Mouse (Mus musculus) neural tube, embryonic 12.5 days (tissue): ENCODE data around the gene Abcc1. TPM values are rescaled to one million over a fixed set of nuclear protein-coding genes. Genes with fewer than 3 reads are reported as not detected.

Experiments
- ATAC-seq: fragments of 200-750 bp; cut with Nextera tagmentation; 2 replicates; pipeline ENCODE4 v1.8.0; 2017; ENCODE audit warnings: low read depth, mild to moderate bottlenecking, moderate TSS enrichment, moderate library complexity; ENCODE audit not compliant: low FRiP score
- H3K27ac ChIP-seq: fragments of 300-500 bp; sonication (generic); 2 replicates; pipeline ENCODE4 v1.5.1; 2016
- H3K27me3 ChIP-seq: fragments of 300-500 bp; sonication (generic); replicated peaks from 2 replicates; pipeline ENCODE4 v1.6.1; 2016; ENCODE audit warnings: mild to moderate bottlenecking
- H3K36me3 ChIP-seq: fragments of 300-500 bp; sonication (generic); 2 replicates; pipeline ENCODE4 v1.6.1; 2016; ENCODE audit warnings: mild to moderate bottlenecking
- H3K4me1 ChIP-seq: fragments of 300-500 bp; sonication (generic); 2 replicates; pipeline ENCODE4 v1.6.1; 2016
- H3K4me2 ChIP-seq: fragments of 300-500 bp; sonication (generic); replicated peaks from 2 replicates; pipeline ENCODE4 v1.6.1; 2016; ENCODE audit warnings: mild to moderate bottlenecking
- H3K4me3 ChIP-seq: fragments of 300-500 bp; sonication (generic); 2 replicates; pipeline ENCODE4 v1.5.1; 2016
- H3K9ac ChIP-seq: fragments of 300-500 bp; sonication (generic); 2 replicates; pipeline ENCODE4 v1.6.1; 2016; ENCODE audit warnings: mild to moderate bottlenecking
- H3K9me3 ChIP-seq: fragments of 300-500 bp; sonication (generic); 2 replicates; pipeline ENCODE4 v1.6.1; 2016; ENCODE audit warnings: mild to moderate bottlenecking
- WGBS: fragments of 180-500 bp; shearing (Covaris S2); methylation state at CpG from one replicate; pipeline ENCODE4 v1.1.7; 2016; 5-methylcytosine and 5-hydroxymethylcytosine counted together
- polyA plus RNA-seq: library from polyadenylated mRNA; unstranded; fragments of >200 nt; fragmentation: Nextera tagmentation; extraction: Ambion mirVana; gene quantifications from 2 replicates; pipeline ENCODE4 v1.2.1, GENCODE M21; 2016

The Abcc1 gene
- polyA plus RNA-seq, 1 experiment from 2014 or later: 7.5 TPM

- Histone ChIP-seq H3K4me1 (peaks cover 12% of the 10 kb centered on the region), H3K27ac (no peak overlapping the region), H3K36me3 (no peaks in the 10 kb centered on the region), H3K4me3 (peak overlapping the region; percentile 78), H3K9me3 (no peaks in the 10 kb centered on the region), H3K27me3 (no peaks in the 10 kb centered on the region), H3K9ac (peak overlapping the region; percentile 70), H3K4me2 (peak overlapping the region; percentile 89)
- peak; percentile 48 for ATAC-seq
- WGBS: 4% methylated on average over 7 of the region's 7 CpGs
Observed at GRCm38 (mm10) chr16:14360931-14361330, 427 bp upstream of the Abcc1 start.

- Histone ChIP-seq H3K27ac (no peak overlapping the region), H3K9ac (peak overlapping the region; percentile 70), H3K4me1 (peaks cover 12% of the 10 kb centered on the region), H3K4me3 (peak overlapping the region; percentile 78), H3K36me3 (no peaks in the 10 kb centered on the region), H3K4me2 (peak overlapping the region; percentile 89), H3K9me3 (no peaks in the 10 kb centered on the region), H3K27me3 (no peaks in the 10 kb centered on the region)
- 33% methylated on average over 7 of the region's 7 CpGs for WGBS
- ATAC-seq: no peak
Observed at GRCm38 (mm10) chr16:14362099-14362820, 902 bp downstream of the Abcc1 start.

DNA sequence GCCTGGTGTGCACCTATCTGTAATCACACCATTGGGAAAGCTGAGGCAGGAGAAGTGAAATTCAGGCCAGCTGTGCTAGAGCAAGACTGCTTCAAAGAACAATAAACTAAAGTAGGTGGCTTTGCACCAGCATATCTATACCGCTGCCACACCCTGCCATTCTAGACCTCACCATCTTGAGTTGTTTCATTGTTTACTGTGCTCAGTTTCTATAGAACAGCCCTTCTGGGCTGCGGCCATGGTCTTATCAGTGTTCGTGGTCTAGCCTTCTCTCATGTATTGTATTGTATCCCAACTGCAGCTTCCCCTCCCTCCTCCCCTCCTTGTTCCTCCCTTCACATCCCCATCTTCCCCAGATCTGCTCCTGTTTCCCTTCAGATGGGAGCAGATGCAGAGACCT lies 2.1 kb downstream of the Abcc1 start:
- H3K4me1 ChIP-seq: peaks cover 12% of the 10 kb centered on the region
- 97% methylated on average over 3 of the region's 3 CpGs for WGBS
- no peak for ATAC-seq

DNA sequence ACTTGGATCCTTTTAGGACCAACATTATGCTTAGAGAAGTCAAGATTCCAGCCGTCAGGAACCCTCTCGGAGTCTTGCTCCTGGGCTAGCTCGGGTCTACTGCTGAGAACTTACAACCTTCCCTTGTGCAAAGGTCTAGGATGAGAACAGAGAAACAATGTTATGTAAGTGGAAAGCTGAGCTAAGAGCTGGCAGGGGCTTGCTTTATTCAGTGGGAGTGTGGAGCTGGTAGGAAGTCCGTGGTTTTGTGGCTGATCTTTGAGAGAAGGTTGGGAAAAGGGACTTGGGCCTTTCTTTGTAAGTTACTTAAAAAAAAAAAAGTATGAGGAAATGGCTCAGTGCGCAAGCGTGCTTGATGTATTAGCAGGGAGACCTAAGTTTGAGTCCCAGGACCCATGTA lies 2.7 kb downstream of the Abcc1 start:
- Histone ChIP-seq H3K4me3 (no peak overlapping the region), H3K4me2 (no peak overlapping the region), H3K9me3 (no peaks in the 10 kb centered on the region), H3K4me1 (peaks cover 12% of the 10 kb centered on the region), H3K27me3 (no peaks in the 10 kb centered on the region), H3K27ac (no peak overlapping the region), H3K36me3 (no peaks in the 10 kb centered on the region), H3K9ac (no peak overlapping the region)
- WGBS: 95% methylated on average over 6 of the region's 6 CpGs
- no peak for ATAC-seq

More for the DNA sequence above, 2.1 kb downstream of the Abcc1 start:
- Histone ChIP-seq H3K36me3 (no peaks in the 10 kb centered on the region), H3K4me3 (no peak overlapping the region), H3K9ac (no peak overlapping the region), H3K9me3 (no peaks in the 10 kb centered on the region), H3K4me2 (no peak overlapping the region), H3K27ac (no peak overlapping the region), H3K27me3 (no peaks in the 10 kb centered on the region)

- Histone ChIP-seq H3K36me3 (no peaks in the 10 kb centered on the region), H3K4me3 (no peak overlapping the region), H3K9me3 (no peaks in the 10 kb centered on the region), H3K27me3 (no peaks in the 10 kb centered on the region), H3K4me2 (no peak overlapping the region), H3K9ac (no peak overlapping the region), H3K27ac (no peak overlapping the region), H3K4me1 (peaks cover 12% of the 10 kb centered on the region)
- no peak for ATAC-seq
- 76% methylated on average over 4 of the region's 4 CpGs for WGBS
Observed at GRCm38 (mm10) chr16:14365457-14365856, 4.1 kb downstream of the Abcc1 start.

- WGBS: 93% methylated on average over 1 of the region's 1 CpGs
- Histone ChIP-seq H3K9me3 (no peaks in the 10 kb centered on the region), H3K27me3 (no peaks in the 10 kb centered on the region), H3K4me3 (no peak overlapping the region), H3K27ac (no peak overlapping the region), H3K9ac (no peak overlapping the region), H3K4me2 (no peak overlapping the region), H3K36me3 (no peaks in the 10 kb centered on the region), H3K4me1 (peaks cover 9% of the 10 kb centered on the region)
- ATAC-seq: no peak
Observed at GRCm38 (mm10) chr16:14366017-14366416, 4.7 kb downstream of the Abcc1 start.

DNA sequence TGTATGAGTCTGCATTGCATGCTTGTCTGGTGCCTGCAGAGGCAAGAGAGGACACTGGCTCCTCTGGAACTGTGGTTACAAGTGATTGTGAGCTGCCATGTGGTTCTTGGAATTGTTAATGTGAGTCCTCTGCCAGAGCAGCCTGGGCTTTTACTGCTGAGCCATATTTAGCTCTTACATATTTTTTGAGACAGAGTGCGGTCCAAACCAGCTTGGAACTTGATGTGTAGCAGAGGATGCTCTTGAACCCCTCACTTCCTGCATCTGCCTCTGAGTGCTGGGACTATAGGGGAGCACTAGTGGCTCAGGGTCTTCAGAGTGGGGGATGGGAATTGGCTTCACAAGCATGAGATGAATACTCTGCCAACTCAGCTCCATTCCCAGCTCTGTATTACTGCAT lies 10.0 kb downstream of the Abcc1 start:
- Histone ChIP-seq H3K4me2 (no peak overlapping the region), H3K4me1 (0 out of 2 replicates have a peak, but pooled peaks cover 2% of the 10 kb centered on the region), H3K36me3 (no peaks in the 10 kb centered on the region), H3K4me3 (no peak overlapping the region), H3K9ac (no peak overlapping the region), H3K27me3 (no peaks in the 10 kb centered on the region), H3K27ac (no peak overlapping the region), H3K9me3 (no peaks in the 10 kb centered on the region)
- WGBS: 90% methylated on average over 1 of the region's 1 CpGs
- ATAC-seq: no peak

GRCm38 (mm10) chr16:14372382-14372781 lies 11.0 kb downstream of the Abcc1 start:
- H3K4me1 ChIP-seq: 0 out of 2 replicates have a peak, but pooled peaks cover 2% of the 10 kb centered on the region
- no peak overlapping the region for H3K27ac ChIP-seq
- no peaks in the 10 kb centered on the region for H3K9me3 ChIP-seq
- H3K36me3 ChIP-seq: no peaks in the 10 kb centered on the region
- H3K9ac ChIP-seq: no peak overlapping the region
- H3K4me3 ChIP-seq: no peak overlapping the region
- no peak overlapping the region for H3K4me2 ChIP-seq
- ATAC-seq: no peak
- 76% methylated on average over 1 of the region's 1 CpGs for WGBS
- no peaks in the 10 kb centered on the region for H3K27me3 ChIP-seq

DNA sequence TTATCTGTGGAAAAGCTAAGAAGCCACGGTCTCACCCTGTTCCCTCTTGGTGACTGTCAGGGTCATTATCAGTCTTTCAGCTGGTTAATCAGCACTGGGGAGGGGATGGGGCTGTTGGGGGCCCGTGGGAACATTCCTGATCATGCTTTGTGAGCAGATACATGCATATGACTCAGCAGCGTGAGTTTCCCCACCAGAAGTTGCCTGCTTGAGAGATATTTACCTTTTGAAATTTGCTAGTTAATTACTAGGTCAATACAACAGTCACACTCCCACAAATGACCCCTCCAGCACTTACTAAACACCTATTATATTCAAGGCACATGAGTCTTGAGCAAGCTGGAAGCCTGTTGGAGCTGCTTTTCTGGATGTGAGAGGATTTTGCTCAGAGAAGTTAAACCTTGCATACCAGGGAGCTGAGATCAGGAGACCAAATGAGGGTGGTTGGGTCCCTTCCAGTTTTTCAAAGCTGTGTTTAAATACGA lies 11.5 kb downstream of the Abcc1 start:
- H3K4me2 ChIP-seq: no peak overlapping the region
- no peaks in the 10 kb centered on the region for H3K36me3 ChIP-seq
- no peak overlapping the region for H3K4me3 ChIP-seq
- WGBS: 67% methylated on average over 4 of the region's 4 CpGs
- no peaks in the 10 kb centered on the region for H3K27me3 ChIP-seq
- H3K4me1 ChIP-seq: 0 out of 2 replicates have a peak, but pooled peaks cover 2% of the 10 kb centered on the region
- H3K9me3 ChIP-seq: no peaks in the 10 kb centered on the region
- H3K27ac ChIP-seq: no peak overlapping the region
- ATAC-seq: no peak
- no peak overlapping the region for H3K9ac ChIP-seq

- Histone ChIP-seq H3K4me3 (no peak overlapping the region), H3K36me3 (no peaks in the 10 kb centered on the region), H3K4me2 (no peak overlapping the region), H3K27ac (no peak overlapping the region), H3K9ac (no peak overlapping the region), H3K4me1 (0 out of 2 replicates have a peak, but pooled peaks cover 2% of the 10 kb centered on the region), H3K9me3 (no peaks in the 10 kb centered on the region), H3K27me3 (no peaks in the 10 kb centered on the region)
- 91% methylated on average over 1 of the region's 1 CpGs for WGBS
- ATAC-seq: no peak
Observed at GRCm38 (mm10) chr16:14375942-14376341, 14.6 kb downstream of the Abcc1 start.

GRCm38 (mm10) chr16:14376352-14376751 lies 15.0 kb downstream of the Abcc1 start:
- H3K9ac ChIP-seq: no peak overlapping the region
- no peaks in the 10 kb centered on the region for H3K36me3 ChIP-seq
- no peaks in the 10 kb centered on the region for H3K27me3 ChIP-seq
- WGBS: 75% methylated on average over 2 of the region's 2 CpGs
- no peak overlapping the region for H3K4me3 ChIP-seq
- no peaks in the 10 kb centered on the region for H3K9me3 ChIP-seq
- no peak for ATAC-seq
- H3K27ac ChIP-seq: no peak overlapping the region
- 0 out of 2 replicates have a peak, but pooled peaks cover 2% of the 10 kb centered on the region for H3K4me1 ChIP-seq
- no peak overlapping the region for H3K4me2 ChIP-seq

- Histone ChIP-seq H3K4me1 (no peaks in the 10 kb centered on the region), H3K27ac (no peak overlapping the region), H3K9ac (no peak overlapping the region), H3K9me3 (no peaks in the 10 kb centered on the region), H3K27me3 (no peaks in the 10 kb centered on the region), H3K36me3 (no peaks in the 10 kb centered on the region), H3K4me3 (no peak overlapping the region), H3K4me2 (no peak overlapping the region)
- no peak for ATAC-seq
- WGBS: 77% methylated on average over 2 of the region's 2 CpGs
Observed at GRCm38 (mm10) chr16:14377321-14377720, 16.0 kb downstream of the Abcc1 start.

DNA sequence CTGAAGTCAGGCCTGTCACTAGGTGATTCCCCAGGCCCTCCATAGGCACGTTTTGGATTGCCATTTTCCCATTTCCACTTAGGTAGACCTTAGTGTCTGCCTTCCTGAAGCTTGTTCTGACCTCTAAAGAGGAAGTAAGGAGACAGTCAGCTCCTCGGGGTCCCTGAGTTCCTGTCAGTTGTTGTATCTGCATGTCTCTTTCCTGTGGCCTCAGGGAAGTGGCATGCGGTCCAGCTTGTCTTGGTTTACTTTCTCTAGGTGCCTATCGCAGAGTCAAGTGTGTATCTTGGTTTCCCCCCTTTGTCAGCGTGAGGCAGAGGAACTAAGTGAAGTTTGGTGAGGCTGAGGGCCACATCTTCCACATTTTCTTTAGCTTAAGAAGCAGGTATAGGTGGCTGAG lies 17.3 kb downstream of the Abcc1 start:
- H3K36me3 ChIP-seq: no peaks in the 10 kb centered on the region
- no peaks in the 10 kb centered on the region for H3K27me3 ChIP-seq
- no peak overlapping the region for H3K9ac ChIP-seq
- no peaks in the 10 kb centered on the region for H3K9me3 ChIP-seq
- no peak for ATAC-seq
- WGBS: 84% methylated on average over 5 of the region's 5 CpGs
- H3K4me1 ChIP-seq: no peaks in the 10 kb centered on the region
- H3K4me2 ChIP-seq: no peak overlapping the region
- H3K4me3 ChIP-seq: no peak overlapping the region
- no peak overlapping the region for H3K27ac ChIP-seq
